Mouse (Mus musculus) forebrain, embryonic 16.5 days (tissue): ENCODE data around the gene Lyg2. TPM values are rescaled to one million over a fixed set of nuclear protein-coding genes. Genes with fewer than 3 reads are reported as not detected.

Source experiments
- ATAC-seq: fragments of 200-750 bp; cut with Nextera tagmentation; 2 replicates; pipeline ENCODE4 v1.8.0; 2017; ENCODE audit warnings: mild to moderate bottlenecking, moderate library complexity
- H3K27ac ChIP-seq: fragments of 300-500 bp; sonication (generic); 2 replicates; pipeline ENCODE4 v1.5.1; 2014; ENCODE audit warnings: low read length, control low read depth
- H3K27me3 ChIP-seq: fragments of 300-500 bp; sonication (generic); replicated peaks from 2 replicates; pipeline ENCODE4 v1.6.1; 2014; ENCODE audit warnings: low read length; ENCODE audit not compliant: control insufficient read depth, insufficient read depth
- H3K36me3 ChIP-seq: fragments of 300-500 bp; sonication (generic); 2 replicates; pipeline ENCODE4 v1.6.1; 2014; ENCODE audit not compliant: control insufficient read depth, insufficient read depth
- H3K4me1 ChIP-seq: fragments of 300-500 bp; sonication (generic); replicated peaks from 2 replicates; pipeline ENCODE4 v1.6.1; 2014; ENCODE audit warnings: low read length; ENCODE audit not compliant: control insufficient read depth, insufficient read depth
- H3K4me2 ChIP-seq: fragments of 300-500 bp; sonication (generic); 2 replicates; pipeline ENCODE4 v1.6.1; 2014; ENCODE audit warnings: mild to moderate bottlenecking, low read length, control low read depth
- H3K4me3 ChIP-seq: fragments of 300-500 bp; sonication (generic); replicated peaks from 2 replicates; pipeline ENCODE4 v1.5.1; 2014; ENCODE audit warnings: mild to moderate bottlenecking, low read length, control low read depth
- H3K9ac ChIP-seq: fragments of 300-500 bp; sonication (generic); replicated peaks from 2 replicates; pipeline ENCODE4 v1.6.1; 2014; ENCODE audit warnings: low read depth, low read length, control low read depth
- H3K9me3 ChIP-seq: fragments of 300-500 bp; sonication (generic); 2 replicates; pipeline ENCODE4 v1.6.1; 2016; ENCODE audit warnings: low read length; ENCODE audit not compliant: control insufficient read depth
- WGBS: fragments of 180-500 bp; shearing (Covaris S2); extraction: QIAGEN DNeasy Blood & Tissue Kit; methylation state at CpG from one replicate; pipeline ENCODE4 v1.1.7; 2014; 5-methylcytosine and 5-hydroxymethylcytosine counted together
- polyA plus RNA-seq: library from polyadenylated mRNA; unstranded; fragments of >200 nt; fragmentation: Nextera tagmentation; extraction: Ambion mirVana; gene quantifications from 2 replicates; pipeline ENCODE4 v1.2.1, GENCODE M21; 2015

Gene Lyg2
- not detected in 2 replicates for polyA plus RNA-seq

DNA sequence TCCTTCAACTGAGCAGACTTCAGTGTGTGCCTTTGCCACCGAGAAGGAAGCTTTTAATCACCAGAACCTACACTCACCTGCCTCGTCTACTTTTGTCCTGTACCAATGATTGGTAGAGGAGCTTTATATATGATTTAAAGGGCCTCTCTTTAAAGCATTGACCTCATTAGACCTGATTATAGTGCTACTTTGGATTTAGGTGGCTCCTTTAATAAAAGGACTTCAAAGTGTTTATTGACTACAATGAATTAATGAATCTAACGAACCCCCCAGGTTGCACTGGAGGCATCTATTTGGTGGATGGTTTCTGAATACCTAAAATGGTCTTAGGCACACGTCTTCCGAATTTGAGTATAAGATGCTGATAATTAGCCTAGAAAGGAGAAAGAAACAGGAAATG, at the start of gene Lyg2:
Gene Lyg2, minus strand, starts transcription at position 101 of the 400 bp plus-strand sequence.
- no peak within 1 kb of the TSS for H3K4me3 ChIP-seq
- H3K36me3 ChIP-seq = no peaks in the 10 kb centered on the region
- WGBS = 45% methylated on average over 5 of the region's 5 CpGs
- no peaks in the 10 kb centered on the region for H3K9me3 ChIP-seq
- H3K9ac ChIP-seq = no peak within 1 kb of the TSS
- no peaks in the 10 kb centered on the region for H3K27me3 ChIP-seq
- ATAC-seq = no peak
- no peak within 1 kb of the TSS for H3K27ac ChIP-seq
- no peak within 1 kb of the TSS for H3K4me2 ChIP-seq
- no peaks in the 10 kb centered on the region for H3K4me1 ChIP-seq

GRCm38 (mm10) chr1:37965571-37965970, 49.3 kb upstream of the Lyg2 start:
- H3K27ac ChIP-seq = no peak overlapping the region
- H3K4me2 ChIP-seq = no peak overlapping the region
- H3K9ac ChIP-seq = no peak overlapping the region
- H3K4me1 ChIP-seq = no peaks in the 10 kb centered on the region
- no peak for ATAC-seq
- WGBS = 74% methylated on average over 10 of the region's 10 CpGs
- H3K9me3 ChIP-seq = no peaks in the 10 kb centered on the region
- no peaks in the 10 kb centered on the region for H3K27me3 ChIP-seq
- H3K4me3 ChIP-seq = no peak overlapping the region
- no peaks in the 10 kb centered on the region for H3K36me3 ChIP-seq

DNA sequence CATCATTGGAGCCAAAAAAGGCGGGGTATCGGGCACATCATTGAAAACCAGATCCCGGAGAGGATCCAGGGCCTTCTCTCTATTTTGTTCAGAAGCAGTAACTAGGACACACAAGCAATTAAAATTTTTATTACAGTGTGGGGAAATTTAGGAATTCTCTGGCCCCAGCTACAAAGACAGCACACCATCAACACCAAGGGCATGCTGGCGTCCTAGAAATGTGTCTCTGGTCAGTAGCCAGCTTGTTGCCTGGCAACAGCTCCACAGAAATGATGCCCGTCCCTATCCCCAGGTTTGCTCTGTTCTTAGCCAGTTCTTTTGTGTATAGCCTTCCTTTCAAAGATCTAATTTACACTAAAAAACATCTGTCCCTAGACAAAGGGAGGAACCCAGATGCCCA, 43.2 kb upstream of the Lyg2 start:
- no peak overlapping the region for H3K27ac ChIP-seq
- peaks cover 4% of the 10 kb centered on the region; the same call in 1 of the 2 replicates for H3K4me1 ChIP-seq
- H3K4me2 ChIP-seq = no peak overlapping the region
- H3K9ac ChIP-seq = no peak overlapping the region
- H3K36me3 ChIP-seq = no peaks in the 10 kb centered on the region
- no peaks in the 10 kb centered on the region for H3K27me3 ChIP-seq
- H3K9me3 ChIP-seq = no peaks in the 10 kb centered on the region
- ATAC-seq = no peak
- no peak overlapping the region for H3K4me3 ChIP-seq
- WGBS = 32% methylated on average over 5 of the region's 5 CpGs

DNA sequence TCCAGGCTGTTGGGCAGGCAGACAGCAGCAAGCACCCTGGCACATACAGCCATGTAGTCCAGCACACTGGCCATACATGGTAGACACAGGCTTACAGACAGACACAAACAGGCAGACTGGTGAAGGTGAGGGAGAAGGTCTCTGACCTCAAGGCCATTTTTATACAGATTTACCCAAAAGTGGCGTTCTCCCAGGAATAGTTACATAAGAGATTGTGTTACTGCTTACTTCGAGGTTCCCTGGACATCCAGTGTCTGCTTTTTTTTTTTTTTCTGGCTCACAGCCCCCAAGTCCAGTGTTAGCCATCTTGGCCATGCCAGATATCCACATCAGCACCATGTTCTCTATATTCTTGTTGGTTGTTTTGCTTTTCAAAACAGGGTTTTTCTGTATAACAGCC, 42.2 kb upstream of the Lyg2 start:
- H3K9ac ChIP-seq = no peak overlapping the region
- H3K36me3 ChIP-seq = no peaks in the 10 kb centered on the region
- no peaks in the 10 kb centered on the region for H3K27me3 ChIP-seq
- no peaks in the 10 kb centered on the region for H3K9me3 ChIP-seq
- no peak overlapping the region for H3K27ac ChIP-seq
- 86% methylated on average over 2 of the region's 2 CpGs for WGBS
- no peak for ATAC-seq
- H3K4me1 ChIP-seq = peaks cover 4% of the 10 kb centered on the region; the same call in 1 of the 2 replicates
- no peak overlapping the region for H3K4me3 ChIP-seq
- H3K4me2 ChIP-seq = no peak overlapping the region

GRCm38 (mm10) chr1:37957659-37958058, 41.4 kb upstream of the Lyg2 start, which contains the start of gene Lyg1:
TSS of gene Lyg1 (minus strand) at chr1:37957759.
- Histone ChIP-seq H3K9me3 (no peaks in the 10 kb centered on the region), H3K27ac (no peak within 1 kb of the TSS), H3K9ac (no peak within 1 kb of the TSS), H3K4me2 (no peak within 1 kb of the TSS), H3K4me3 (no peak within 1 kb of the TSS), H3K27me3 (no peaks in the 10 kb centered on the region), H3K36me3 (no peaks in the 10 kb centered on the region), H3K4me1 (peaks cover 4% of the 10 kb centered on the region; the same call in 1 of the 2 replicates)
- 84% methylated on average over 5 of the region's 5 CpGs for WGBS
- no peak for ATAC-seq

GRCm38 (mm10) chr1:37956690-37957431, 40.6 kb upstream of the Lyg2 start:
- no peaks in the 10 kb centered on the region for H3K27me3 ChIP-seq
- no peaks in the 10 kb centered on the region for H3K9me3 ChIP-seq
- no peak for ATAC-seq
- H3K9ac ChIP-seq = no peak overlapping the region
- H3K4me2 ChIP-seq = no peak overlapping the region
- H3K27ac ChIP-seq = no peak overlapping the region
- 23% methylated on average over 3 of the region's 3 CpGs for WGBS
- peaks cover 4% of the 10 kb centered on the region; the same call in 1 of the 2 replicates for H3K4me1 ChIP-seq
- H3K4me3 ChIP-seq = no peak overlapping the region
- no peaks in the 10 kb centered on the region for H3K36me3 ChIP-seq

DNA sequence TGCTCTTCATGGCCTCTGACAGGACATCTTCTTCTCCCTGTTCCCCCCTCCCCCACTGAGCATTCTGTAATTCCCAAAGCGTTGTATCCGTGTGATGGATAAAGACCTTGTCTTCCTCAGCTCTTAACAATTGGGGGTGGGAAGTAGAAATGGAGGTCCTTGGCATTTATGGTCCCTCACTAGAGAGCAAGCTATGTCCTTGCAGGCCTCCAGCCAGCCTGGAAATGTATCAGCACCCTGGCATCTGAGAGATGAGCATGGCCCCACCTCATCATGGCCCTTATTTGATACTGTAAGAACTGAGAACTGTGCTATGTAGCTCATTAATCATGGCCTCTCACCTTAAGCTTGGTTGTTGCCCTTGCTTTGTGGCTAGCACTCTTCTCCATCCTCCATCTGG, 39.0 kb upstream of the Lyg2 start:
- Histone ChIP-seq H3K27me3 (no peaks in the 10 kb centered on the region), H3K9me3 (no peaks in the 10 kb centered on the region), H3K4me3 (no peak overlapping the region), H3K27ac (no peak overlapping the region), H3K9ac (no peak overlapping the region), H3K36me3 (no peaks in the 10 kb centered on the region), H3K4me1 (peaks cover 4% of the 10 kb centered on the region; the same call in 1 of the 2 replicates), H3K4me2 (no peak overlapping the region)
- WGBS = 91% methylated on average over 2 of the region's 2 CpGs
- ATAC-seq = no peak

GRCm38 (mm10) chr1:37954786-37955185, 38.5 kb upstream of the Lyg2 start:
- H3K27ac ChIP-seq = no peak overlapping the region
- no peak overlapping the region for H3K4me2 ChIP-seq
- no peaks in the 10 kb centered on the region for H3K36me3 ChIP-seq
- no peak overlapping the region for H3K9ac ChIP-seq
- ATAC-seq = no peak
- 88% methylated on average over 7 of the region's 7 CpGs for WGBS
- H3K9me3 ChIP-seq = no peaks in the 10 kb centered on the region
- peaks cover 4% of the 10 kb centered on the region; the same call in 1 of the 2 replicates for H3K4me1 ChIP-seq
- no peaks in the 10 kb centered on the region for H3K27me3 ChIP-seq
- H3K4me3 ChIP-seq = no peak overlapping the region

DNA sequence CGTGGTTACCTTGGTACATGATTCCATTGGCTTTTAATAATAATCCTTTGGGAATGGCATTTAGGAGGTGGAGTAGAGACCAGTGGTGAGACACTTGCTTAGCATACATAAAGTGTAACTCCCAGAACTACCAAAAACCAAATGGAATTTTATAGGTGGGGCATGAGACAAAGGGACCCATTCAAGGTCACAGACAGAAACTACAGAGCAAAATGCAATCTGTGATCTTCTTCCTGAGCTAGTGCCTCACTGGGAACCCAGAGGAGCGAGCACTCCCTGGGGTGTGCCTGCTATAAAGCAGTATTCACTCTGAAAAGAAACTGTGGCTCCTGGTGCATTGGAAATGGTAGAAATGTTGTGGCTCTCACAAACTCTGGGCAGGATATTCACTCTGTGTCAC, 32.6 kb upstream of the Lyg2 start:
- H3K4me2 ChIP-seq = no peak overlapping the region
- no peak overlapping the region for H3K27ac ChIP-seq
- ATAC-seq = no peak
- H3K27me3 ChIP-seq = no peaks in the 10 kb centered on the region
- H3K4me1 ChIP-seq = no peaks in the 10 kb centered on the region
- H3K36me3 ChIP-seq = no peaks in the 10 kb centered on the region
- H3K9me3 ChIP-seq = no peaks in the 10 kb centered on the region
- WGBS = 83% methylated on average over 2 of the region's 2 CpGs
- no peak overlapping the region for H3K9ac ChIP-seq
- no peak overlapping the region for H3K4me3 ChIP-seq
